Mouse (Mus musculus): ENCODE data around the gene Scgb1b24.

Gene Scgb1b24

DNA sequence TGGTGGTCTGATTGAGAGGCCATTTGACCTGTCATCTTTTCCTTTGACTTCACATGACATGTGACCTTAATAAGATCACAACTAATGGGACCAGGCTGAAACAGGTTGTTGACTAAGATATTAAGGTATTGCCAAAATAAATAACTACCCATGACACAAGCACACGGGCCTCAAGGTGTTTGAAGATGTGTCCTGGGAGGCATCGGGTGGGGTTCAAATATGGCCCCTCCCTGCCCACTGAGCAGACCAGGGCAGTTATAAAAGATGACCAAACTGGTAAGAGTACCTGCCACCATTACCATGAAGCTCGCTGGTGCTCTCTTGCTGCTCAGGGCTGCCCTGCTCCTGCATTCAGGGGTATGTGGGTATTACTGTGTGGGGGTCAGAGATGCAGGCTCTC lies at the start of gene Scgb1b24:
Gene Scgb1b24, plus strand, starts transcription at position 301 of the 400 bp plus-strand sequence.
- no peak for DNase-seq

DNA sequence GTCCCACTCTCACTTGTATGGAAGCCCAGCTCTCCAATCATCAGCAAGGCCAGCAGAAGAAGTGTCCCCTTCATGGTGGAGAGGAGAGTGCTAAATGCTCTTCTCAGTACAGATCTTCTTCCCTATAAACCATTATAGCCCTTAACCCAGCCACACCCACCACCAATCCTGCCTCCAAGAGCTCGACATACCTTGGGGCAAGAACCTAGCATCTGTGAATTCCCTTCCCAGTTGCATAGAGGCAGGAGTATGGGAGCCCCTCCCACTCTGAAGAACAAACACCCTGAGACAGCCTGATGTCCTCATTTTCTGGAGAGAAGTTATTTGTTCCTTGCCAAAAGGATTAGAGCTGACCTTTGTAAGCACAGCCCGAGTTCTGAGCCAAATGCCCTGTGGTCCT lies 4.4 kb upstream of the Scgb1b24 start, which contains the start of gene Scgb2b24:
Gene Scgb2b24, minus strand, starts transcription at position 101 of the 400 bp plus-strand sequence.
- DNase-seq: no peak

Measured in right cerebral cortex, adult 18-20 months (tissue).